Mouse (Mus musculus): Measurements from ENCODE around the gene C1ra. TPM values are rescaled to one million over a fixed set of nuclear protein-coding genes. Genes with fewer than 3 reads are reported as not detected.
"Not testable (repeated sequence)": the region's sequence is repeated elsewhere in the genome, so short reads cannot be mapped to it uniquely, and the experiment has no call there.

The C1ra gene
- polyA plus RNA-seq, 1 experiment from 2014 or later: 7.5 TPM

GRCm38 (mm10) chr6:124508292-124508691, 3.9 kb upstream of the C1ra start:
- WGBS: 81% methylated on average over 10 of the region's 10 CpGs
- TF ChIP-seq CTCF (IDR thresholded peaks at IDR 0.05; ENCODE audit: low read depth): no peak
- no peak for ATAC-seq
- Histone ChIP-seq H3K4me1 (replicated peaks; ENCODE audit: control insufficient read depth, insufficient read depth, low read length) (no peaks in the 10 kb centered on the region), H3K27ac (ENCODE audit: low read depth, low read length) (no peak overlapping the region), H3K36me3 (ENCODE audit: control insufficient read depth, insufficient read depth) (no peaks in the 10 kb centered on the region), H3K4me3 (ENCODE audit: low read depth, low read length) (no peak overlapping the region), H3K4me2 (replicated peaks; ENCODE audit: low read depth) (no peak overlapping the region), H3K27me3 (replicated peaks; ENCODE audit: control insufficient read depth, insufficient read depth, low read length) (no peaks in the 10 kb centered on the region), H3K9me3 (ENCODE audit: control insufficient read depth) (no peaks in the 10 kb centered on the region), H3K9ac (ENCODE audit: low read depth, low read length) (no peak overlapping the region)

- not testable (repeated sequence) for H3K4me3 ChIP-seq (ENCODE audit: low read depth, low read length); ATAC-seq; H3K4me1 ChIP-seq (replicated peaks; ENCODE audit: control insufficient read depth, insufficient read depth, low read length); H3K36me3 ChIP-seq (ENCODE audit: control insufficient read depth, insufficient read depth); H3K4me2 ChIP-seq (replicated peaks; ENCODE audit: low read depth); H3K27me3 ChIP-seq (replicated peaks; ENCODE audit: control insufficient read depth, insufficient read depth, low read length); H3K9ac ChIP-seq (ENCODE audit: low read depth, low read length); H3K9me3 ChIP-seq (ENCODE audit: control insufficient read depth); H3K27ac ChIP-seq (ENCODE audit: low read depth, low read length)
- 66% methylated on average over 5 of the region's 5 CpGs for WGBS
Observed at GRCm38 (mm10) chr6:124509192-124509591, 3.0 kb upstream of the C1ra start.

- WGBS: 44% methylated on average over 6 of the region's 6 CpGs
- no peaks in the 10 kb centered on the region for H3K27me3 ChIP-seq (replicated peaks; ENCODE audit: control insufficient read depth, insufficient read depth, low read length)
Observed at GRCm38 (mm10) chr6:124511936-124512335, 269 bp upstream of the C1ra start.

DNA sequence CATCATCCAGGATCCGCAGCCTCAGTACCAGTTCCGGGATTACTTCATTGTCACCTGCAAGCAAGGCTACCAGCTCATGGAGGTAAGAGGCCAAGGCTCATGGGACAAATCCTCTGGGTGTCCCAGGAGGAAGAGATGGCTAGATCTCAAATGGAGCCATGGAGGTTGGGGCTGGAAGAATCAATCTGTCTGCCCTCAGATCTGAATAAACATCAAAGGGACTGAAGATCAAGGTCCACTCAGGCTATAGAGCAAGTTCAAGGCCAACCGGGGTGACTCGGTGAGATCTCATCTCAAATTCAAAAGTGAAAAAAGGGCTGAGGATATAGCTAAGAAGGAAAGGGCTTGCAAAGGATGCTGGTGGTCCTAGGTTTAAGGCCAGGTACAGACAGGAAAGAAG, 5.5 kb downstream of the C1ra start:
- H3K4me3 ChIP-seq (ENCODE audit: low read depth, low read length); H3K27me3 ChIP-seq (replicated peaks; ENCODE audit: control insufficient read depth, insufficient read depth, low read length); H3K27ac ChIP-seq (ENCODE audit: low read depth, low read length); H3K9ac ChIP-seq (ENCODE audit: low read depth, low read length); H3K9me3 ChIP-seq (ENCODE audit: control insufficient read depth); ATAC-seq; H3K4me1 ChIP-seq (replicated peaks; ENCODE audit: control insufficient read depth, insufficient read depth, low read length); H3K36me3 ChIP-seq (ENCODE audit: control insufficient read depth, insufficient read depth); H3K4me2 ChIP-seq (replicated peaks; ENCODE audit: low read depth): not testable (repeated sequence)
- 94% methylated on average over 4 of the region's 4 CpGs for WGBS

More at GRCm38 (mm10) chr6:124511936-124512335, 269 bp upstream of the C1ra start:
- H3K4me2 ChIP-seq (replicated peaks; ENCODE audit: low read depth): peak overlapping the region; percentile 63; the same call in 1 of the 2 replicates
- H3K4me1 ChIP-seq (replicated peaks; ENCODE audit: control insufficient read depth, insufficient read depth, low read length): no peaks in the 10 kb centered on the region
- H3K4me3 ChIP-seq (ENCODE audit: low read depth, low read length): no peak overlapping the region
- ATAC-seq: no peak
- TF ChIP-seq CTCF (IDR thresholded peaks at IDR 0.05; ENCODE audit: low read depth): no peak
- no peaks in the 10 kb centered on the region for H3K36me3 ChIP-seq (ENCODE audit: control insufficient read depth, insufficient read depth)
- H3K9ac ChIP-seq (ENCODE audit: low read depth, low read length): no peak overlapping the region
- no peak overlapping the region for H3K27ac ChIP-seq (ENCODE audit: low read depth, low read length)
- H3K9me3 ChIP-seq (ENCODE audit: control insufficient read depth): no peaks in the 10 kb centered on the region

DNA sequence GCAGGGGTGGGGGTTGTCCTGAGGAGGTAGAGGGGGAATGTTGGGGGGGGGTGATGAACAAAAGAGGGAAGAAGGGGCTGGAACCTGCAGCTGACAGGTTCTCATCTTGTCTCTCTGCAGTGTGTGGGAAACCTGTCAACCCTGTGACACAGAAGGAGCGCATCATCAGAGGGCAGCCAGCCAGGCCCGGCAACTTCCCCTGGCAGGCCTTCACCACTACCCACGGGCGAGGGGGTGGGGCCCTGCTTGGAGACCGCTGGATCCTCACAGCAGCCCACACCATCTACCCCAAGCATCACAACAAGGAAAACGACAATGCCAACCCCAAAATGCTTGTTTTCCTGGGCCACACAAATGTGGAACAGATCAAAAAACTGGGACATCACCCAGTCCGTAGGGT, 9.9 kb downstream of the C1ra start:
- H3K36me3 ChIP-seq (ENCODE audit: control insufficient read depth, insufficient read depth); ATAC-seq; H3K4me1 ChIP-seq (replicated peaks; ENCODE audit: control insufficient read depth, insufficient read depth, low read length); H3K9me3 ChIP-seq (ENCODE audit: control insufficient read depth); H3K27me3 ChIP-seq (replicated peaks; ENCODE audit: control insufficient read depth, insufficient read depth, low read length); H3K4me3 ChIP-seq (ENCODE audit: low read depth, low read length); H3K4me2 ChIP-seq (replicated peaks; ENCODE audit: low read depth); H3K27ac ChIP-seq (ENCODE audit: low read depth, low read length); H3K9ac ChIP-seq (ENCODE audit: low read depth, low read length): not testable (repeated sequence)
- 78% methylated on average over 7 of the region's 7 CpGs for WGBS

DNA sequence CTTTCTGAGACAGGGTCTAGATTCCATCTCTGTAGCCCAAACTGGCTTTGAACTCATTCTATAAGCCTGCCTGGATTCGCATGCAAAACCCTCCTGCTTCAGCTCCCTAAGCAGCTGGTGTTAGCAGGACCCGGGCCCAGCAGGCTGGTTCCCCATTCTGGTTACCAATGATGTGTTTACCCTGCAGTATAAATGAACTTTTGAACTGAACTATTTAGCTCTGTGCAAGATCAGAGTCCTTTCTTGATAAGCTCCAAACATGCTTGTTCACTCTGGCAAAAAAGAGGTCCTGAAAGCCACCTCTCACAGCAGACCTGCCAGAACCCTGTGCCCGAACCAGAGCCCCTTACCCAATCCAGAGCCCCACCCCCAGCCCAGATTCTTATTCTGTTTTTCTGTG, 15.7 kb downstream of the C1ra start:
- no peaks in the 10 kb centered on the region for H3K9me3 ChIP-seq (ENCODE audit: control insufficient read depth)
- no peaks in the 10 kb centered on the region for H3K36me3 ChIP-seq (ENCODE audit: control insufficient read depth, insufficient read depth)
- H3K27ac ChIP-seq (ENCODE audit: low read depth, low read length): no peak overlapping the region
- TF ChIP-seq CTCF (IDR thresholded peaks at IDR 0.05; ENCODE audit: low read depth): no peak
- H3K4me2 ChIP-seq (replicated peaks; ENCODE audit: low read depth): no peak overlapping the region
- no peaks in the 10 kb centered on the region for H3K4me1 ChIP-seq (replicated peaks; ENCODE audit: control insufficient read depth, insufficient read depth, low read length)
- H3K4me3 ChIP-seq (ENCODE audit: low read depth, low read length): no peak overlapping the region
- no peak overlapping the region for H3K9ac ChIP-seq (ENCODE audit: low read depth, low read length)
- WGBS: 51% methylated on average over 3 of the region's 3 CpGs
- peak; percentile 81 for ATAC-seq
- H3K27me3 ChIP-seq (replicated peaks; ENCODE audit: control insufficient read depth, insufficient read depth, low read length): no peaks in the 10 kb centered on the region

- Histone ChIP-seq H3K4me3 (ENCODE audit: low read depth, low read length) (no peak overlapping the region), H3K4me1 (replicated peaks; ENCODE audit: control insufficient read depth, insufficient read depth, low read length) (no peaks in the 10 kb centered on the region), H3K9ac (ENCODE audit: low read depth, low read length) (no peak overlapping the region), H3K9me3 (ENCODE audit: control insufficient read depth) (no peaks in the 10 kb centered on the region), H3K27me3 (replicated peaks; ENCODE audit: control insufficient read depth, insufficient read depth, low read length) (no peaks in the 10 kb centered on the region), H3K27ac (ENCODE audit: low read depth, low read length) (no peak overlapping the region), H3K36me3 (ENCODE audit: control insufficient read depth, insufficient read depth) (no peaks in the 10 kb centered on the region), H3K4me2 (replicated peaks; ENCODE audit: low read depth) (no peak overlapping the region)
- ATAC-seq: peak; percentile 47; the same call in 1 of the 2 replicates
- no peak for TF ChIP-seq CTCF (IDR thresholded peaks at IDR 0.05; ENCODE audit: low read depth)
- 61% methylated on average over 8 of the region's 8 CpGs for WGBS
Observed at GRCm38 (mm10) chr6:124531077-124531476, 18.9 kb downstream of the C1ra start.

GRCm38 (mm10) chr6:124536125-124536829, 24.1 kb downstream of the C1ra start:
- H3K27ac ChIP-seq (ENCODE audit: low read depth, low read length); H3K36me3 ChIP-seq (ENCODE audit: control insufficient read depth, insufficient read depth); ATAC-seq; H3K9ac ChIP-seq (ENCODE audit: low read depth, low read length); H3K9me3 ChIP-seq (ENCODE audit: control insufficient read depth); H3K27me3 ChIP-seq (replicated peaks; ENCODE audit: control insufficient read depth, insufficient read depth, low read length); H3K4me1 ChIP-seq (replicated peaks; ENCODE audit: control insufficient read depth, insufficient read depth, low read length); H3K4me2 ChIP-seq (replicated peaks; ENCODE audit: low read depth); H3K4me3 ChIP-seq (ENCODE audit: low read depth, low read length): not testable (repeated sequence)
- WGBS: 71% methylated on average over 8 of the region's 8 CpGs

DNA sequence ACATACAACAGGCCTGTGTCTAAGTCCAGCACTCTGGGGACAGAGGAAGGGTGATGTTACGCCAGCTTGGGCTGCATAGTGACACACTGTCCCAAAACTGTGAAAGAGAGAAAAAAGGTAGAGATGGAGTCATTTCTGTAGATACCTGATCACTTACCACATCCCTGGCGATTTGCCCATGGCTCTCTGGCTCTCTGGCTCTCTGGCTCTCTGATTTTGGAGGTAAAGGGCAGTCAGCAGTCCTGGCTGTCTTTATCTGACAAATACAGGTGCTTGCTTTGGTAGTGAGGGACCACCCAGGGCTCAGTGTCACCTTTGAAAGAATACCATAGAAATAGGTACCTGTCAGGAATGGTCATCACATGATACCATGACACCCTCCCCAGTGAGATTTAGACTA, 29.0 kb downstream of the C1ra start:
- WGBS: 76% methylated on average over 2 of the region's 2 CpGs
- not testable (repeated sequence) for H3K9ac ChIP-seq (ENCODE audit: low read depth, low read length); H3K27me3 ChIP-seq (replicated peaks; ENCODE audit: control insufficient read depth, insufficient read depth, low read length); H3K36me3 ChIP-seq (ENCODE audit: control insufficient read depth, insufficient read depth); H3K27ac ChIP-seq (ENCODE audit: low read depth, low read length); H3K4me1 ChIP-seq (replicated peaks; ENCODE audit: control insufficient read depth, insufficient read depth, low read length); H3K9me3 ChIP-seq (ENCODE audit: control insufficient read depth); ATAC-seq; H3K4me3 ChIP-seq (ENCODE audit: low read depth, low read length); H3K4me2 ChIP-seq (replicated peaks; ENCODE audit: low read depth)

All from intestine, postnatal 0 days (tissue).